Mouse (Mus musculus): Measurements from ENCODE around the gene Homer1.

DNA sequence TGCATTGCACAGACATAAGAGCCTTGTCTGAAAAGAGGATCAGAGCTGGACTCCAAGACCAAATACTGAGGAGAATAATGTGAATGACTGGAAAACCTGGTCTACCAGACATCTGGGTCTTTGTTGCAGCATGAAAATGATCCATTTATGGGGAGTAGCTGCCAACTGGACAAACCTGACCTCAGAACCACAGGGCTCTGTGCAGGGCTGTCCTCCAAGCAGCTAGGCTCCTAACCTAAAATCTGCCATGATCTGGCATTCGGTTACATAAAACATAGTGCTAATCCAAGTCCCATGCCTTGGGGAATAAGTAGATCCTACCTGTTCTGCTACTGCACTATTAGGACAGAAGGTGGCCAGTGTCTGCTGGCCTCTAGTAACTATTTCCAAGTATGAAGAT, 129.8 kb downstream of the Homer1 start:
- TF ChIP-seq CTCF (IDR thresholded peaks at IDR 0.05; ENCODE audit: low read depth) = no peak
- no peak for TF ChIP-seq EP300 (optimal IDR thresholded peaks at IDR 0.05)

Data from stomach, postnatal 0 days (tissue).